Mouse (Mus musculus): Measurements from ENCODE around the gene Taf9.

Gene Taf9

GRCm38 (mm10) chr13:100651439-100652186 is at the start of gene Taf9:
TSS of gene Taf9 (plus strand) at chr13:100651579.
- no peak for DNase-seq (ENCODE audit: low read depth)

GRCm38 (mm10) chr13:100602239-100602902 is 49.0 kb upstream of the Taf9 start:
- DNase-seq (ENCODE audit: low read depth): no peak

- no peak for DNase-seq (ENCODE audit: low read depth)
These were observed 48.2 kb upstream of the Taf9 start for GRCm38 (mm10) chr13:100603031-100603737.

- no peak for DNase-seq (ENCODE audit: low read depth)
These were observed 47.7 kb upstream of the Taf9 start for GRCm38 (mm10) chr13:100603738-100604095.

GRCm38 (mm10) chr13:100605845-100606244 is 45.5 kb upstream of the Taf9 start:
- DNase-seq (ENCODE audit: low read depth): no peak

GRCm38 (mm10) chr13:100607756-100608155 is 43.6 kb upstream of the Taf9 start:
- DNase-seq (ENCODE audit: low read depth): no peak

- DNase-seq (ENCODE audit: low read depth): no peak
These were observed 40.1 kb upstream of the Taf9 start for GRCm38 (mm10) chr13:100611266-100611665.

- DNase-seq (ENCODE audit: low read depth): no peak
These were observed 39.1 kb upstream of the Taf9 start for GRCm38 (mm10) chr13:100612251-100612650.

GRCm38 (mm10) chr13:100612903-100613302 is 38.5 kb upstream of the Taf9 start:
- no peak for DNase-seq (ENCODE audit: low read depth)

GRCm38 (mm10) chr13:100616181-100617087 is 34.9 kb upstream of the Taf9 start, which contains the start of gene Marveld2:
TSS of gene Marveld2 (minus strand) at chr13:100616971.
- no peak for DNase-seq (ENCODE audit: low read depth)

GRCm38 (mm10) chr13:100617583-100617982 is 33.8 kb upstream of the Taf9 start:
- no peak for DNase-seq (ENCODE audit: low read depth)

- DNase-seq (ENCODE audit: low read depth): no peak
These were observed 29.1 kb upstream of the Taf9 start for GRCm38 (mm10) chr13:100622241-100622640.

- DNase-seq (ENCODE audit: low read depth): no peak
These were observed 17.2 kb upstream of the Taf9 start for GRCm38 (mm10) chr13:100634106-100634691.

GRCm38 (mm10) chr13:100642471-100643209 is 8.7 kb upstream of the Taf9 start:
- no peak for DNase-seq (ENCODE audit: low read depth)

GRCm38 (mm10) chr13:100648223-100648622 is 3.2 kb upstream of the Taf9 start:
- no peak for DNase-seq (ENCODE audit: low read depth)

GRCm38 (mm10) chr13:100650550-100651438 is 585 bp upstream of the Taf9 start, which contains the start of the genes Ak6 and Rad17:
TSS of gene Ak6 (plus strand) at chr13:100650979.
TSS of gene Rad17 (minus strand) at chr13:100651051.
- DNase-seq (ENCODE audit: low read depth): peak; percentile 79

GRCm38 (mm10) chr13:100658091-100658490 is 6.7 kb downstream of the Taf9 start:
- no peak for DNase-seq (ENCODE audit: low read depth)

- peak; percentile 39 for DNase-seq (ENCODE audit: low read depth)
These were observed 8.6 kb downstream of the Taf9 start for GRCm38 (mm10) chr13:100659864-100660456.

All from fibroblast of lung, adult 2 months (primary cell).